In genomic region chr2:174668806-174669205, GRCm38 (mm10) we compare ENCODE assay signal across 22 mouse cellular contexts. TPM values are rescaled to one million over a fixed set of nuclear protein-coding genes. Genes with fewer than 3 reads are reported as not detected.
DNase-seq lines count a peak whose midpoint lies in the region; ATAC-seq lines count a peak whose summit lies in the region.
"Had no signal": no experiment of that assay in that cellular context is flagged by ENCODE, and none has a peak within 500 bp of the region (broad histone marks: within the 10 kb centered on the region; RNA-seq: fewer than 3 reads in every experiment).

No protein-coding gene starts in this region.

- intact Hi-C loops in heart, postnatal 25 days (cut with DNase I): no loop called here

- peak; percentile 19 for DNase-seq in adrenal gland, adult 2 months
- no peak for DNase-seq in adrenal gland, postnatal 4 days (ENCODE audit: low spot score in 2 of 2)
- DNase-seq in heart, adult 18-20 months: peak; percentile 17 to 74
- DNase-seq in heart, postnatal 25 days (ENCODE audit: low spot score): no peak
- peak; percentile 16 for DNase-seq in MN1 (ENCODE audit: low spot score)
- peak; percentile 10 for DNase-seq in skeletal muscle tissue, adult 2 months (ENCODE audit: low read depth, low spot score)
- DNase-seq: adrenal gland, adult 8-10 months; cerebellum, adult 11-12 months; cerebellum, adult 9-10 months; cerebellum, postnatal 25 days; gastrocnemius, postnatal 10 days; kidney, adult 8-10 months had no signal

- no peak for ATAC-seq in cerebellum, adult (ENCODE audit: insufficient number of reproducible peaks, low FRiP score, low TSS enrichment)
- ATAC-seq: activated CD4-positive, CD25-positive, alpha-beta regulatory T cell, adult 4 months; forebrain, embryonic 15.5 days; hindbrain, embryonic 16.5 days; inflammation-experienced regulatory T-cells, adult 6 months; intestine, postnatal 0 days; Patski had no signal

RNA-seq across cellular contexts. Expression of gene Zfp831, which starts 25.5 kb away (rescaled TPM):
- under 1 TPM; 0.10 to 0.12 TPM for total RNA-seq in adrenal gland, adult 2 months (2021)
- 0.03 TPM in 2 replicates for polyA plus RNA-seq in adrenal gland, adult 2 months (2012; rRNA removed)
- under 1 TPM; 0.20 to 0.28 TPM for total RNA-seq in adrenal gland, postnatal 4 days (2021)
- total RNA-seq in heart, adult 18-20 months (2021): under 1 TPM; 0.07 to 0.59 TPM
- under 1 TPM; 0.08 TPM for total RNA-seq in heart, postnatal 25 days (2021)
- polyA plus RNA-seq: C2C12; embryonic facial prominence, embryonic 12.5 days; forebrain, embryonic 11.5 days; forebrain, embryonic 15.5 days; hindbrain, embryonic 16.5 days; intestine, postnatal 0 days; Patski had no signal

Comparison
In these comparisons a context has a peak if more than half of its experiments do, and no peak if none do; other contexts are left out.
1. DNase-seq: peak in adrenal gland, adult 2 months (single experiment), heart, adult 18-20 months (2 of 2), MN1 (single experiment) and skeletal muscle tissue, adult 2 months (single experiment); none in adrenal gland, postnatal 4 days (0 of 2) and heart, postnatal 25 days (single experiment).